ENCODE assay signal across 10 mouse cellular contexts in the genomic region with DNA sequence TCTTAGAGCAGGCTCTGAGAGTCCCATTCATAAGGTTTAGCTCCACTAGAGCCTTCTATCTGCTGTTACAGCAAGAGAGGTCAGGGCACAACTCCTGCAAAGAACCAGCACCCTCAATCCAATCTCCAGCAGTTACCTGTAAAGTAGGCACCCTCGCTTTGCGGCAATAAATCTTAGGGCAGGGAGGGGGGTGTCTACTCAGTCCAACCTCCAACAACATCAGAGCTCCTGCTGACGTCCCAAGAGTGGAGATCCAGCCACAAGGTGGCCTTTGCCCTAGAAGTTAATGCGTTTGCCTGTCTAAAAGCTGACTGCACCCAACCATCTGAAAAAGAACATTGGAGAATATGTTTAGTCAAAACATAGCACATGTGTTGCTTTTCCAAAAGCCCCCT. TPM values are rescaled to one million over a fixed set of nuclear protein-coding genes. Genes with fewer than 3 reads are reported as not detected.
DNase-seq lines count a peak whose midpoint lies in the region; ATAC-seq and TF ChIP-seq lines count a peak whose summit lies in the region.
"Had no signal": no experiment of that assay in that cellular context is flagged by ENCODE, and none has a peak within 500 bp of the region (broad histone marks: within the 10 kb centered on the region; RNA-seq: fewer than 3 reads in every experiment).

No protein-coding gene starts in this region.

- peak; percentile 27; the same call in 1 of the 2 replicates for TF ChIP-seq CTCF in lung, postnatal 0 days (IDR thresholded peaks at IDR 0.05)

- H3K4me1 ChIP-seq in forebrain, embryonic 11.5 days (replicated peaks; ENCODE audit: control insufficient read depth, insufficient read depth, low read length) = peaks cover 16% of the 10 kb centered on the region; the same call in 1 of the 2 replicates
- peaks cover 46% of the 10 kb centered on the region for H3K4me1 ChIP-seq in forebrain, embryonic 10.5 days
- H3K4me1 ChIP-seq in lung, postnatal 0 days (ENCODE audit: insufficient read depth, low read depth, low read length) = peaks cover 9% of the 10 kb centered on the region; the same call in 1 of the 2 replicates
- H3K4me1 ChIP-seq in hindbrain, embryonic 12.5 days = peaks cover 39% of the 10 kb centered on the region

- no peak for TF ChIP-seq EP300 in lung, postnatal 0 days (IDR thresholded peaks at IDR 0.05)

- no peaks in the 10 kb centered on the region for H3K36me3 ChIP-seq in forebrain, embryonic 11.5 days (ENCODE audit: control insufficient read depth, insufficient read depth, low read length)
- H3K36me3 ChIP-seq in forebrain, embryonic 10.5 days (replicated peaks) = no peaks in the 10 kb centered on the region
- no peaks in the 10 kb centered on the region for H3K36me3 ChIP-seq in lung, postnatal 0 days (ENCODE audit: insufficient read depth, low read length)
- no peaks in the 10 kb centered on the region for H3K36me3 ChIP-seq in hindbrain, embryonic 12.5 days
- H3K36me3 ChIP-seq: stomach, embryonic 15.5 days had no signal

- no peak overlapping the region for H3K27ac ChIP-seq in forebrain, embryonic 11.5 days (ENCODE audit: low read depth, low read length)
- no peak overlapping the region for H3K27ac ChIP-seq in forebrain, embryonic 10.5 days
- no peak overlapping the region for H3K27ac ChIP-seq in lung, postnatal 0 days (ENCODE audit: low read length)
- H3K27ac ChIP-seq in hindbrain, embryonic 12.5 days = peak overlapping the region; percentile 84; the same call in 1 of the 2 replicates
- H3K27ac ChIP-seq: stomach, embryonic 15.5 days had no signal

- H3K27me3 ChIP-seq in forebrain, embryonic 11.5 days (ENCODE audit: control insufficient read depth, insufficient read depth, low read length) = peaks cover 6% of the 10 kb centered on the region; the same call in 1 of the 2 replicates
- H3K27me3 ChIP-seq in forebrain, embryonic 10.5 days (ENCODE audit: poor library complexity, severe bottlenecking) = peaks cover 70% of the 10 kb centered on the region
- no peaks in the 10 kb centered on the region for H3K27me3 ChIP-seq in lung, postnatal 0 days (replicated peaks; ENCODE audit: insufficient read depth, low read length)
- peaks cover 9% of the 10 kb centered on the region for H3K27me3 ChIP-seq in hindbrain, embryonic 12.5 days

- H3K4me3 ChIP-seq in forebrain, embryonic 11.5 days (ENCODE audit: low read depth, low read length) = no peak overlapping the region
- no peak overlapping the region for H3K4me3 ChIP-seq in forebrain, embryonic 10.5 days
- H3K4me3 ChIP-seq in lung, postnatal 0 days (ENCODE audit: low read depth, low read length) = no peak overlapping the region
- H3K4me3 ChIP-seq in hindbrain, embryonic 12.5 days = peak overlapping the region; percentile 68

- intact Hi-C loops in left cerebral cortex, postnatal 36 days (cut with DNase I) = no loop called here

- H3K9me3 ChIP-seq in forebrain, embryonic 11.5 days (ENCODE audit: control insufficient read depth, low read length) = no peaks in the 10 kb centered on the region
- no peaks in the 10 kb centered on the region for H3K9me3 ChIP-seq in forebrain, embryonic 10.5 days
- no peaks in the 10 kb centered on the region for H3K9me3 ChIP-seq in lung, postnatal 0 days (ENCODE audit: low read length)
- no peaks in the 10 kb centered on the region for H3K9me3 ChIP-seq in hindbrain, embryonic 12.5 days (replicated peaks)
- H3K9me3 ChIP-seq: stomach, embryonic 15.5 days had no signal

- ATAC-seq in forebrain, embryonic 11.5 days (replicated peaks; ENCODE audit: low FRiP score) = no peak
- no peak for ATAC-seq in lung, postnatal 0 days
- ATAC-seq in hindbrain, embryonic 12.5 days (ENCODE audit: low FRiP score) = no peak

- no peak overlapping the region for H3K9ac ChIP-seq in forebrain, embryonic 11.5 days (ENCODE audit: low read length)
- no peak overlapping the region for H3K9ac ChIP-seq in lung, postnatal 0 days (replicated peaks; ENCODE audit: low read depth)
- peak overlapping the region; percentile 68 for H3K9ac ChIP-seq in hindbrain, embryonic 12.5 days
- H3K9ac ChIP-seq: stomach, embryonic 15.5 days had no signal

- 64% methylated on average over 4 of the region's 4 CpGs for WGBS in forebrain, embryonic 11.5 days
- 66% methylated on average over 4 of the region's 4 CpGs for WGBS in forebrain, embryonic 10.5 days
- 57% methylated on average over 4 of the region's 4 CpGs for WGBS in lung, postnatal 0 days
- WGBS in hindbrain, embryonic 12.5 days = 62% methylated on average over 4 of the region's 4 CpGs

- no peak for DNase-seq in forebrain, embryonic 11.5 days (ENCODE audit: low spot score)
- no peak for DNase-seq in forebrain, embryonic 10.5 days (ENCODE audit: extremely low spot score, low spot score)
- no peak for DNase-seq in lung, postnatal 0 days (ENCODE audit: low spot score)
- no peak for DNase-seq in lung, postnatal 36 days
- peak; percentile 58 to 63 for DNase-seq in natural killer cell, adult 2 months (ENCODE audit: low spot score in 2 of 2)
- DNase-seq in frontal cortex, postnatal 36 days (ENCODE audit: low spot score in 2 of 2) = no peak
- no peak for DNase-seq in left cerebral cortex, postnatal 36 days (ENCODE audit: low spot score in 2 of 2)
- DNase-seq: adrenal gland, postnatal 36 days had no signal

- peak overlapping the region; percentile 98; the same call in 1 of the 2 replicates for H3K4me2 ChIP-seq in forebrain, embryonic 11.5 days (ENCODE audit: low read depth, low read length, severe bottlenecking)
- 0 out of 2 replicates have a peak overlapping the region, but pooled peaks have one; percentile 8 for H3K4me2 ChIP-seq in lung, postnatal 0 days (replicated peaks; ENCODE audit: low read depth, low read length)
- peak overlapping the region; percentile 95 for H3K4me2 ChIP-seq in hindbrain, embryonic 12.5 days (replicated peaks)

RNA-seq across cellular contexts. Expression of a gene that starts 58.2 kb away (rescaled TPM):
- polyA plus RNA-seq in forebrain, embryonic 11.5 days (2014; fragmentation: Nextera tagmentation; extraction: Ambion mirVana) = 7.3 and 9.5 TPM in 2 replicates
- 1.5 and 2.2 TPM in 2 replicates for polyA plus RNA-seq in forebrain, embryonic 10.5 days (2016; fragmentation: Nextera tagmentation; extraction: Ambion mirVana)
- polyA plus RNA-seq in lung, postnatal 0 days (2015; fragmentation: Nextera tagmentation; extraction: Ambion mirVana) = 3.1 and 3.9 TPM in 2 replicates
- polyA plus RNA-seq in hindbrain, embryonic 12.5 days (2016; fragmentation: Nextera tagmentation; extraction: Ambion mirVana) = 16.3 and 22.3 TPM in 2 replicates
- 10 to 100 TPM; 53.0 to 67.2 TPM for total RNA-seq in left cerebral cortex, postnatal 36 days (2021)

Comparison
In these comparisons a context has a peak if more than half of its experiments do, and no peak if none do; other contexts are left out.
1. DNase-seq: peak in natural killer cell, adult 2 months (2 of 2); none in forebrain, embryonic 11.5 days (single experiment), forebrain, embryonic 10.5 days (single experiment), lung, postnatal 0 days (single experiment), lung, postnatal 36 days (single experiment), frontal cortex, postnatal 36 days (0 of 2) and left cerebral cortex, postnatal 36 days (0 of 2).
2. H3K4me2 ChIP-seq: peak in every context shown above with its lines; median percentile 98 in forebrain, embryonic 11.5 days; 95 in hindbrain, embryonic 12.5 days; 8 in lung, postnatal 0 days.